9 mouse cellular contexts compared by ENCODE assay signal in the genomic region with DNA sequence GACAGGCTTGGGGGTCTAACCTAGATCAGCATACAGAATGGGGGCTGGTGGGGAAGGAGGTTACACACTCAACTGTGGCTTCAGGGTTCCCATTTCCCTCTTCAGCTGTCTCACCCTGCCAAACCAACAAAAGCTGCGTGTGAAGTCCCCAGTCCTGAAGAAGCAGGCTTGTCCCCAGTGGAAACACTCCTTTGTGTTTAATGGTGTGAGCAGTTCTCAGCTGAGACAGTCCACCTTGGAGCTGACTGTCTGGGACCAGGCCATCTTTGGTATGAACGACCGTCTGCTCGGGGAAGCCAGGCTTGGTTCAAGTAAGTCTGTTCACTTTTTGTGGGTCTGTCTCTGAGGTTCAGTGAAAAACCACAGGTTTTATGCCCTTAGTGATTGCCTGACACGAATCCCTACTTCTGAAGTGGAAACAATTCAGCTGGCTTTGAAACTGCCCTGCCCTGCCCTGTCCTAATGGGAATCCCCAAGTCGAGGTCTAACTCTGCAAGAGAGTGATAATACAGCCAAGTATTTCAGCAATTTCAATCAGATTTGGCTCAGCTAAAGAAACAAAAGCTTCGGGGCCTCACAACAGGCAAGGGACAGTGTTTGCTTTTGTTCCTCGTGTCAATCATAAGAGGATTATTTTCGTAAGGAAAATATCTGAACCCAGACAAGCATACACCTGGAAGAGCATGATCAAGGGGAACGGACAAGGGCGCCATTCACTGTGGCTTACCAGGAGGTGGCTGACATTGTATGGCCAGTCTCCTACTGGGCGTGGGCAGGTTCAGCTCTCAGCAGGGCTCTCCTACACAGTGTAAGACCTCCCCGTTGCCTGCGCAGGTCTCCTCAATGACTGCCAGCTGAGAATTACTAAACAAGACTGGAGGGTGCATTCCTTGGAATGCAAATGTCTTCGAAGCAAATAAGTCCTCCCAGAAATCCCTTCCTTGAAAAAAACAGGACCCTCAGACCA. TPM values are rescaled to one million over a fixed set of nuclear protein-coding genes. Genes with fewer than 3 reads are reported as not detected.
A peak's percentile ranks its signal among the peaks of the same experiment; 100 is the strongest.
DNase-seq lines count a peak whose midpoint lies in the region; ATAC-seq and TF ChIP-seq lines count a peak whose summit lies in the region.
"Had no signal": no experiment of that assay in that cellular context is flagged by ENCODE, and none has a peak within 500 bp of the region (broad histone marks: within the 10 kb centered on the region; RNA-seq: fewer than 3 reads in every experiment).

No protein-coding gene starts in this region.

- H3K4me1 ChIP-seq in lung, postnatal 0 days (ENCODE audit: insufficient read depth, low read depth, low read length) = peaks cover 5% of the 10 kb centered on the region; the same call in 1 of the 2 replicates
- peaks cover 50% of the 10 kb centered on the region for H3K4me1 ChIP-seq in forebrain, embryonic 10.5 days
- H3K4me1 ChIP-seq: liver, embryonic 15.5 days had no signal

- TF ChIP-seq EP300 in lung, postnatal 0 days (IDR thresholded peaks at IDR 0.05) = no peak

- H3K27me3 ChIP-seq in lung, postnatal 0 days (replicated peaks; ENCODE audit: insufficient read depth, low read length) = no peaks in the 10 kb centered on the region
- H3K27me3 ChIP-seq in forebrain, embryonic 10.5 days (ENCODE audit: poor library complexity, severe bottlenecking) = 0 out of 2 replicates have a peak, but pooled peaks cover 8% of the 10 kb centered on the region
- H3K27me3 ChIP-seq: liver, embryonic 15.5 days had no signal

- peaks cover 18% of the 10 kb centered on the region for H3K36me3 ChIP-seq in lung, postnatal 0 days (ENCODE audit: insufficient read depth, low read length)
- H3K36me3 ChIP-seq in forebrain, embryonic 10.5 days (replicated peaks) = peaks cover 43% of the 10 kb centered on the region

- no peak for TF ChIP-seq CTCF in lung, postnatal 0 days (IDR thresholded peaks at IDR 0.05)

- H3K4me3 ChIP-seq in lung, postnatal 0 days (ENCODE audit: low read depth, low read length) = no peak overlapping the region
- no peak overlapping the region for H3K4me3 ChIP-seq in forebrain, embryonic 10.5 days
- H3K4me3 ChIP-seq: liver, embryonic 15.5 days had no signal

- WGBS in lung, postnatal 0 days = 45% methylated on average over 15 of the region's 15 CpGs
- WGBS in forebrain, embryonic 10.5 days = 22% methylated on average over 15 of the region's 15 CpGs

- peak; percentile 70 for DNase-seq in lung, postnatal 0 days (ENCODE audit: low spot score)
- DNase-seq in lung, postnatal 10 days = no peak
- peak; percentile 9 for DNase-seq in ZHBTc4 (ENCODE audit: low read depth, low spot score)
- peak; percentile 40 for DNase-seq in forebrain, embryonic 10.5 days (ENCODE audit: extremely low spot score, low spot score)
- no peak for DNase-seq in retina, embryonic 14.5 days (ENCODE audit: low spot score)
- DNase-seq: gastrocnemius, postnatal 36 days had no signal

- no peaks in the 10 kb centered on the region for H3K9me3 ChIP-seq in lung, postnatal 0 days (ENCODE audit: low read length)
- no peaks in the 10 kb centered on the region for H3K9me3 ChIP-seq in forebrain, embryonic 10.5 days
- H3K9me3 ChIP-seq: liver, embryonic 15.5 days had no signal

- peak overlapping the region; percentile 57; the same call in 1 of the 2 replicates for H3K27ac ChIP-seq in lung, postnatal 0 days (ENCODE audit: low read length)
- H3K27ac ChIP-seq in forebrain, embryonic 10.5 days = peak overlapping the region; percentile 80
- H3K27ac ChIP-seq: liver, embryonic 15.5 days had no signal

- peak; percentile 52 for ATAC-seq in lung, postnatal 0 days
- peak; percentile 27; the same call in 1 of the 2 replicates for ATAC-seq in megakaryocyte progenitor cell, adult 5-6 weeks (replicated peaks; ENCODE audit: poor library complexity)
- no peak for ATAC-seq in activated CD4-positive, CD25-positive, alpha-beta regulatory T cell, adult 4 months

- no peak overlapping the region for H3K9ac ChIP-seq in lung, postnatal 0 days (replicated peaks; ENCODE audit: low read depth)
- H3K9ac ChIP-seq: liver, embryonic 15.5 days had no signal

- no peak overlapping the region for H3K4me2 ChIP-seq in lung, postnatal 0 days (replicated peaks; ENCODE audit: low read depth, low read length)
- H3K4me2 ChIP-seq: liver, embryonic 15.5 days had no signal

RNA-seq across cellular contexts. Expression of a gene that starts 46.0 kb away (rescaled TPM):
- 275 and 288 TPM in 2 replicates for polyA plus RNA-seq in lung, postnatal 0 days (2015; fragmentation: Nextera tagmentation; extraction: Ambion mirVana)
- polyA plus RNA-seq in forebrain, embryonic 10.5 days (2016; fragmentation: Nextera tagmentation; extraction: Ambion mirVana) = 103 and 116 TPM in 2 replicates
- 43.8 and 45.3 TPM in 2 replicates for total RNA-seq in megakaryocyte progenitor cell, adult 5-6 weeks (2015)
- total RNA-seq in megakaryocyte progenitor cell, adult 5-6 weeks (2017) = 118 and 129 TPM in 2 replicates
- polyA plus RNA-seq in activated CD4-positive, CD25-positive, alpha-beta regulatory T cell, adult 4 months (2017; shearing (Covaris generic)) = 100 to 1,000 TPM; 112 to 143 TPM

Comparison
In these comparisons a context has a peak if more than half of its experiments do, and no peak if none do; other contexts are left out.
1. DNase-seq: peak in lung, postnatal 0 days (single experiment), ZHBTc4 (single experiment) and forebrain, embryonic 10.5 days (single experiment); none in lung, postnatal 10 days (single experiment) and retina, embryonic 14.5 days (single experiment).